Mouse (Mus musculus): ENCODE measurements at regions not wholly inside any gene's neighbourhood (a gene's known extent, or its start where the extent isn't known, plus 50 kb on each side); places are given as distances from the start of the nearest gene placed in this dataset.
A peak's percentile ranks its signal among the peaks of the same experiment; 100 is the strongest.
"Not testable (repeated sequence)": the region's sequence is repeated elsewhere in the genome, so short reads cannot be mapped to it uniquely, and the experiment has no call there.

GRCm38 (mm10) chr12:113241373-113242193, 55.9 kb downstream of the Tmem121 start:
- no peak for DNase-seq (ENCODE audit: low spot score in 2 of 2)

- DNase-seq (ENCODE audit: low spot score in 2 of 2) = no peak
Measured at GRCm38 (mm10) chr12:113242194-113242510, 56.4 kb downstream of the Tmem121 start.

GRCm38 (mm10) chr12:113244685-113245084, 59.0 kb downstream of the Tmem121 start:
- DNase-seq (ENCODE audit: low spot score in 2 of 2) = no peak

- DNase-seq (ENCODE audit: low spot score in 2 of 2) = not testable (repeated sequence)
Measured at GRCm38 (mm10) chr12:113253446-113254424, 68.0 kb downstream of the Tmem121 start.

GRCm38 (mm10) chr12:113255331-113255730, 69.6 kb downstream of the Tmem121 start:
- no peak for DNase-seq (ENCODE audit: low spot score in 2 of 2)

GRCm38 (mm10) chr12:113256628-113257027, 70.9 kb downstream of the Tmem121 start:
- no peak for DNase-seq (ENCODE audit: low spot score in 2 of 2)

- no peak for DNase-seq (ENCODE audit: low spot score in 2 of 2)
Measured at GRCm38 (mm10) chr12:113257243-113257642, 71.5 kb downstream of the Tmem121 start.

GRCm38 (mm10) chr12:113259476-113259875, 73.7 kb downstream of the Tmem121 start:
- no peak for DNase-seq (ENCODE audit: low spot score in 2 of 2)

GRCm38 (mm10) chr12:113260304-113260703, 74.6 kb downstream of the Tmem121 start:
- no peak for DNase-seq (ENCODE audit: low spot score in 2 of 2)

- DNase-seq (ENCODE audit: low spot score in 2 of 2) = no peak
Measured at GRCm38 (mm10) chr12:113275934-113276333, 90.2 kb downstream of the Tmem121 start.

GRCm38 (mm10) chr12:113276355-113276942, 90.7 kb downstream of the Tmem121 start:
- no peak for DNase-seq (ENCODE audit: low spot score in 2 of 2)

GRCm38 (mm10) chr12:113277741-113278140, 92.0 kb downstream of the Tmem121 start:
- no peak for DNase-seq (ENCODE audit: low spot score in 2 of 2)

GRCm38 (mm10) chr12:113292029-113292809, 106.5 kb downstream of the Tmem121 start:
- DNase-seq (ENCODE audit: low spot score in 2 of 2) = no peak

GRCm38 (mm10) chr12:113295924-113296323, 110.2 kb downstream of the Tmem121 start:
- DNase-seq (ENCODE audit: low spot score in 2 of 2) = no peak

GRCm38 (mm10) chr12:113305973-113306372, 120.2 kb downstream of the Tmem121 start:
- no peak for DNase-seq (ENCODE audit: low spot score in 2 of 2)

- DNase-seq (ENCODE audit: low spot score in 2 of 2) = no peak
Measured at GRCm38 (mm10) chr12:113313319-113313718, 127.6 kb downstream of the Tmem121 start.

GRCm38 (mm10) chr12:113314624-113315023, 128.9 kb downstream of the Tmem121 start:
- DNase-seq (ENCODE audit: low spot score in 2 of 2) = no peak

GRCm38 (mm10) chr12:113321086-113321485, 135.4 kb downstream of the Tmem121 start:
- no peak for DNase-seq (ENCODE audit: low spot score in 2 of 2)

GRCm38 (mm10) chr12:113322173-113322572, 136.4 kb downstream of the Tmem121 start:
- no peak for DNase-seq (ENCODE audit: low spot score in 2 of 2)

- no peak for DNase-seq (ENCODE audit: low spot score in 2 of 2)
Measured at GRCm38 (mm10) chr12:113327851-113328250, 142.1 kb downstream of the Tmem121 start.

GRCm38 (mm10) chr12:113330266-113330665, 144.5 kb downstream of the Tmem121 start:
- peak in 1 of 2 experiments; percentile 7 for DNase-seq (ENCODE audit: low spot score in 2 of 2)

All from gastrocnemius, postnatal 4 days (tissue).